Mouse (Mus musculus) CD4-positive helper T cell, adult 2 months (primary cell): ENCODE results near the gene Pilrb1.
A peak's percentile ranks its signal among the peaks of the same experiment; 100 is the strongest.

Experiments used
- DNase-seq: peaks from one replicate; pipeline ENCODE4 v3.0.0-alpha.2; 2012; ENCODE audit warnings: low read depth, missing footprints, low spot score

Pilrb1 gene

GRCm38 (mm10) chr5:137830238-137830637 lies 27.7 kb downstream of the Pilrb1 start:
- no peak for DNase-seq

- no peak for DNase-seq
These were observed 29.2 kb downstream of the Pilrb1 start for GRCm38 (mm10) chr5:137828694-137829093.

- DNase-seq = peak; percentile 6
These were observed 31.5 kb downstream of the Pilrb1 start for GRCm38 (mm10) chr5:137826421-137826820.

GRCm38 (mm10) chr5:137825971-137826370 lies 31.9 kb downstream of the Pilrb1 start:
- no peak for DNase-seq

GRCm38 (mm10) chr5:137825030-137825429 lies 32.9 kb downstream of the Pilrb1 start:
- DNase-seq = no peak

- no peak for DNase-seq
These were observed 34.4 kb downstream of the Pilrb1 start for GRCm38 (mm10) chr5:137823455-137824045.

- DNase-seq = no peak
These were observed 35.3 kb downstream of the Pilrb1 start for GRCm38 (mm10) chr5:137822602-137823001.

- no peak for DNase-seq
These were observed 35.8 kb downstream of the Pilrb1 start for GRCm38 (mm10) chr5:137822126-137822525.

GRCm38 (mm10) chr5:137817466-137818222 lies 40.3 kb downstream of the Pilrb1 start:
- peak; percentile 7 for DNase-seq

GRCm38 (mm10) chr5:137808316-137808715 lies 49.6 kb downstream of the Pilrb1 start:
- no peak for DNase-seq

GRCm38 (mm10) chr5:137806158-137806557 lies 51.7 kb downstream of the Pilrb1 start:
- no peak for DNase-seq
